Mouse (Mus musculus) CD8-positive naive resting alpha-beta T cell, adult 2 months (primary cell): ENCODE measurements around the gene Chd9.

Source experiments
- DNase-seq, 2 experiments: peaks; one replicate each; pipeline ENCODE4 v3.0.0; 2022; ENCODE audit warnings: low read depth in 2 of 2, low spot score in 2 of 2

The Chd9 gene

DNA sequence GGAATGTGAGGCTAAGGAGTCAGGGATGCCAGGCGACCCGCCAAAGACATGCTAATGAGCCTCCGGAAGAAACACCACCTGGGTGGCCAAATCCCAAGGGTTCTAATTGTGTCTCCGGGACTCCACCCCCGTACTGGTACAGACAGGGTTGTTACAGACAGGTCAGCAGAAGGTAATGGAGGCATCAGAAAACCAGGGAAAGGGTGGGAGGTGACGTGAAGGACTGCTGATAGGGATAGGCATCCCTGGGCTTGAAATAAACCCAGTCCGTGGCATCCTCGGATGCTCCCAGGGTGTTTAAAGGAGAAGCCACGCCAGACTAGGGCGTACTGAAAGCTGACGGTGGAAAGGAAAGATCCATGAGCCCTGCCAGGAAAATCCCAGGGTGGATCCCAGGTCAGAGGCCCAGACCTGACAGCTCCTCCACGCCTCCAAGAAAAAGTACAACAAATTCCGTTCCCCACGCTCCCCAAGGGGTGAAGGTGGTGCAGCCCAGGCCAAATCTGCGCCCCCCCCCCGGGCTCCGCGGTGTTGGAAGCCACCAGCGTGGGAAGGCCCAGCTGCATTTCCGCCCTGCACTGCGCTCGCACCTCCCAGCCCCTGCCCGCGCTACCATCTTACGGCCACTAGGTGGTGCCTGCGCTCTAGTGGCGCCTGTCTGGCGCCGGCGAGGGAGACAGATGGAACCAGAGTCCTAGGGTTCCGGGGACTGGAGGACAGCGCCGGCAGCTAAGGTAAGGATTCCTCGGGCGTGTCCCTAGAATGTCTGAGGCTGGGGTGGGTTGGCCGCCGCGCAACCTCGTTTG is at the start of gene Chd9:
Chd9 (plus strand) TSS at position 172 of the 806 bp plus-strand sequence.
- peak; percentile 95 to 97 for DNase-seq

GRCm38 (mm10) chr8:90791616-90792015 is 36.5 kb upstream of the Chd9 start:
- no peak for DNase-seq

- peak; percentile 50 to 69 for DNase-seq
These were observed 34.4 kb upstream of the Chd9 start for GRCm38 (mm10) chr8:90793710-90794109.

- DNase-seq: peak; percentile 66 to 83
These were observed 32.9 kb upstream of the Chd9 start for GRCm38 (mm10) chr8:90794990-90795861.

DNA sequence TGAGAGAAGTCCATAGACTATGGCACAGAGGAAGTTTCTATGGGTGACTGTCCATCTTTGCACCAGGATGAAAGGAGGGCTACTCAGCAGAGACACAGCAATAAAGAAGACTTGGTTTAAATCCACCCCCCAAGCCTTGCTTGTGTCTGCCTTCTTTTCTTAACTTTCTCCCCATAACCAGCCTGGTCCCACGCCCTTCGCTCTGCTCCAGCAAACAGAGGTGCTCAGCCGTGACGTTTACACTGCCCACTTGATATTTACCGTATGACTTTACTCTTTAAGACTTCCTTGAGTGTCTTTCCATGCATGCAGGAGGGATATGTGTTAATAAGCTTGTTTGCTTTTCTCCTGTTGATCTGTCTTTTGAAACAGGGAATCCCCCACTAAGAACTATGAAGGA is 28.7 kb upstream of the Chd9 start:
- DNase-seq: no peak

- no peak for DNase-seq
These were observed 14.4 kb upstream of the Chd9 start for GRCm38 (mm10) chr8:90813602-90814320.

DNA sequence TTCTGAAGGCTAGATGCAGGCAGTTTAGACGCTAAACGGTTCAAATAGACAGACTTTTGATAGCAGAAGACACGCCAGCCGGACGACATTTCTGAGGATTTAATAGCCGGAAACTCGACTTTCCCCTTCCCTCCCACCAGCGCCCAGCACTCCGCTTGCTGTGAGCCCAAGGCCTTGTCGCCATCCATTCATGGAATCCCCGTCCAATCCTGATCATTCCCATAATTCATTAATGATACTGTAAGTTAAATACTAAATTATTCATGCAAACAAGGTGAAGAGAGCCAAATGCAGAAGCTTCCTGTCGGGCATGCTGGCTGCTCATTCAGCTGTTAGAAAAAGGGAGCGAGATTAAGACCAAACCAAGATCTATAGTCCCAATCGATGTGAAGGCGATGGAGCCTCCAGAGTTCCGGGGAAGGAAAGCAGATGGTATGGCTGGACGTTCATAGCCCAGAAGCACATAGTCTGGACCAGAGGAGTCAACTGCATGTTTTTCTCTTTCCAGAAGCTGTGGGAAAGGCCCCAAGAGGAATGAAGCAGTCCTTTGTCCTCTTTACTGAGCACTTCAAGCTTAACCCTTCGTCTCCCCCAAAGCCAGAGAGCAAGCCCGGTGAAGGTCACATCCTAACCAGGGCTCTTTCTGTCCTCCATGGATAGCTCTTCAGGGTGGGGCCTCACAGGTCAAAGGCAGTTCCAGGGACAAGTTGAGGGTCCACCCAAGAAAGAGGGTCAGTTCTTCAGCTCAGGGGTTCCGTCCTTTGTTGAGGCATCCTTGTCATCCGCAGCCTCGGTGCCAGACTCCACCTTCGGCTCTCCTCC is 11.9 kb upstream of the Chd9 start:
- DNase-seq: no peak

DNA sequence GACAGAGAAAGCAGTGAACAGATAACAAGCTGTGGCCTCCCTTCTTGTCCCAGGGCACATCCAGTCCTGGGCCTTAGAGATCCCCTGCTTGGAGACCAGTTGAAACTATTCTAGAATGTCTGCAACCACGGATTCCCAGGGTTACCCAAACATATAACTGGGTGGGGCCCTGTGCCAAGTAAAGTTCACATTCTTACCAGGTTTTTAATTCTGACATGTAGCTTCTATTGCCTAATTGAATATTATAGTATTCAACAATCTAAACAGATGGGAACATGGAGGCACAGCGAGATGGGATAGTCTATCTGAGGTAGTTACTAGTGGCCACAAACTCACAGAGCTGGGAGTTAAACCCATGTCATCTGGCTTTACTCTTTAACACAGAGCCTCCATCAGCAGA is 10.9 kb upstream of the Chd9 start, which contains the start of gene Gm19935:
Gm19935 (minus strand) TSS at position 101 of the 400 bp plus-strand sequence.
- DNase-seq: no peak

GRCm38 (mm10) chr8:90819561-90820320 is 8.4 kb upstream of the Chd9 start:
- DNase-seq: no peak

DNA sequence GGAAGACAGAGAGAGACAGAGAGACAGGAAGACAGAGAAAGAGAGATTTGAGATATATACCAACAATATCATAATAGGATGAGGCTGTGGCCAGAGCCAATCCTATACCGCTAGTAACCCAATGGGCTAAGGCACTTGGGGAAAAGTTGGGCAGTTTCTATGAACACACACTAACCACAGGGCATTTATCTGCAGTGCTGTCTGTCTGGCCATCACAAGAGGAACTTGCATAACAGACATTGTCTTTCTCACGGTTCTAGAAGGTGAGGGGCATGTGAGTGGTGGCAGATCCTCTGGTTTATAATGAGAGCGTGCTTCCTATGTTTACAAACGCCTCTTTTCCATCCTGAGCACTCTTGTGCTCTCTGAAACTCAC is 7.8 kb upstream of the Chd9 start:
- no peak for DNase-seq

- DNase-seq: no peak
These were observed 5.7 kb upstream of the Chd9 start for GRCm38 (mm10) chr8:90822443-90822842.

- no peak for DNase-seq
These were observed 2.7 kb upstream of the Chd9 start for GRCm38 (mm10) chr8:90825459-90825871.

DNA sequence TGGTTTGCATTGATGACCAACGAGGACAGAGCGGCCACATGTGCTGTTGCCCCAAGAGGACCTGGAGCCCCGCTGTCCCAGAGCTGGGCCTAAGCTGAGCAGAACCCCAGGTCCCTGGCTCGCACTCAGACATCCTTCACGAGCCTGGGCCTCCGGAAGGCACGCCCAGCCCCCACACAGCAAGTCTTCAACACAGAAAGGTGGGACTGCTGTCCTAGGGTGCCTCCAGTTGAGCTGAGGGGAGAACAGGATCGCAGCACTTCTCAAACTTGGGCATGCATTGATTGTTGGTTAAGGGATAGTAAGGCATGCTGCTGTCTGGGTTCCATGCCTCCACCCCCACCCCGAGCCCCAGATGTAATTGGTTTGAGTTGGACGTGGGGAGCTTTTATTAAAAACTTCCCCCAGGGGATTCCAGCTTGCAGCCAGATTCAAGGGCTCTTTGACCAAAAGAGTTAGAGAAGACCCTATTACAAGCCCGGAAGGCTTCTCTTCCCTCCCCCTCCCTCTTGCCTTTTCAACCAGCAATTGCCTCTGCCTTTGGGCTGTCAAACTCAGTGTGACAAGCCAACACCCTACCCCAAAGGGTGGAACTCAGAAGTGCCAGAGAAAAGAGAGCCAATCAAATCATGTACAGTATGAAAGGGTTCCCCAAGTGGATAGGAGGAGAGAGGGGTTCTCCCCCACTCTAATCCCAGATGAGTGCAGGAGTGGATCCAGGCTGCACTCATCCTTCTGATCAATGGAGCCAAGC is 1.0 kb downstream of the Chd9 start:
- no peak for DNase-seq

GRCm38 (mm10) chr8:90829825-90830224 is 1.7 kb downstream of the Chd9 start:
- no peak for DNase-seq

DNA sequence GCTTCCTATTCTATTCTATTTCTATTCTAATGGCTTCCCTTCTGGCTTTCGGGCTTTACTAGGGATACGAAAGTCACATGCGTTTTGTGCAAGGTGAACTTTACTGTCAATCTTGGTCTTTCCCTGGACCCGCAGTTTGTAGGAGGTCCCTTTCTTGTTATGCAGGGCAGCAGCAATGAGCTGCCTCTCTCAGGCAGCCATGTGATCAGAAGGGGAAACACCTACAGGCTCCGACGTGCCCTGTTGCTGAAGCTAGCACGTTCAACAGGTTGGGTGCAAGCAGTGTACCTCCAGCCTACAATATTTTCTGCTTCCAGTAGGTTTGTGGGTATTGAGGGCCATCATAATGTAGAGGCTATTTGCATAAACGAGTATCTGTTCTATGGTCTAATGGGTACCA is 2.8 kb downstream of the Chd9 start:
- no peak for DNase-seq

- no peak for DNase-seq
These were observed 4.6 kb downstream of the Chd9 start for GRCm38 (mm10) chr8:90832576-90833289.

- DNase-seq: no peak
These were observed 5.6 kb downstream of the Chd9 start for GRCm38 (mm10) chr8:90833628-90834320.

DNA sequence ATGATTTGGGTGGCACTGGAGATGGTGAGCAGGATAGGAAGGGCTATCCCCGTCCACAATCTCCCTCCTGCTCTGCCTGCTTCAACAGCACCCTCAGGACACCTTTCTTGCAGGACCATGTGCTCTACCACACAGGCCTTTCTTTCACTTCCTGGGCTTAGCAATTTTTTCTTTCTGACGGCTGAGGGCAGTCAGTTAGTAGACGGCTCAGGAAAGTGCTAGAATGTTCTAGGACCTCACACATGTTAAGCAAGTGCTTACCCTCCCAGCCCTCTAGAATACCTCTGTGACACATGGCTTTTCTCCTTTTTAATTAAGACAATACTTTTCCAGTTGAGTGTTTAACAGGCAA is 6.1 kb downstream of the Chd9 start:
- no peak for DNase-seq
